Comparison of ENCODE assay signal across 9 mouse cellular contexts in genomic region chr4:142153526-142153925, GRCm38 (mm10).
A peak's percentile ranks its signal among the peaks of the same experiment; 100 is the strongest.
DNase-seq lines count a peak whose midpoint lies in the region; ATAC-seq and TF ChIP-seq lines count a peak whose summit lies in the region.
"Had no signal": no experiment of that assay in that cellular context is flagged by ENCODE, and none has a peak within 500 bp of the region (broad histone marks: within the 10 kb centered on the region; RNA-seq: fewer than 3 reads in every experiment).

No protein-coding gene starts in this region.

- ATAC-seq in G1E (ENCODE audit: extremely low read depth, insufficient number of reproducible peaks, low FRiP score, poor library complexity, severe bottlenecking), result no peak
- peak; percentile 84 for ATAC-seq in forebrain, embryonic 16.5 days
- ATAC-seq in neutrophil, adult 5-6 weeks (ENCODE audit: extremely low read depth, insufficient number of reproducible peaks, low FRiP score, poor library complexity, severe bottlenecking), result 0 out of 2 replicates have a peak, but pooled peaks have one; percentile 17

- no peak overlapping the region for H3K4me2 ChIP-seq in forebrain, embryonic 16.5 days (ENCODE audit: low read length)

- H3K4me1 ChIP-seq in G1E (ENCODE audit: insufficient read depth, low read depth, low read length), result no peaks in the 10 kb centered on the region
- H3K4me1 ChIP-seq in forebrain, embryonic 16.5 days (replicated peaks; ENCODE audit: control insufficient read depth, insufficient read depth, low read length), result no peaks in the 10 kb centered on the region

- H3K27ac ChIP-seq in forebrain, embryonic 16.5 days (ENCODE audit: low read length), result no peak overlapping the region
- H3K27ac ChIP-seq: macrophage had no signal

- WGBS in forebrain, embryonic 16.5 days, result 13% methylated on average over 2 of the region's 2 CpGs

- peaks cover 3% of the 10 kb centered on the region; the same call in 1 of the 2 replicates for H3K27me3 ChIP-seq in G1E (ENCODE audit: insufficient read depth, low read length)
- H3K27me3 ChIP-seq in forebrain, embryonic 16.5 days (replicated peaks; ENCODE audit: control insufficient read depth, insufficient read depth, low read length), result no peaks in the 10 kb centered on the region

- no peak overlapping the region for H3K9ac ChIP-seq in forebrain, embryonic 16.5 days (replicated peaks; ENCODE audit: low read depth, low read length)

- H3K36me3 ChIP-seq in G1E (replicated peaks), result no peaks in the 10 kb centered on the region
- no peaks in the 10 kb centered on the region for H3K36me3 ChIP-seq in forebrain, embryonic 16.5 days (ENCODE audit: control insufficient read depth, insufficient read depth)

- TF ChIP-seq CTCF in G1E (IDR thresholded peaks at IDR 0.05; ENCODE audit: low read depth, low read length), result peak; percentile 44

- DNase-seq in G1E (ENCODE audit: low spot score), result no peak
- DNase-seq in cerebellum, adult 18-20 months, result peak; percentile 87 to 91
- DNase-seq in heart, postnatal 36 days, result peak; percentile 89 to 91
- peak; percentile 81 to 90 for DNase-seq in layer of hippocampus, adult 18-20 months (ENCODE audit: low spot score in 2 of 2)
- peak; percentile 75 to 85 for DNase-seq in lung, adult 18-20 months
- DNase-seq in testis, postnatal 10 days (ENCODE audit: low spot score), result peak; percentile 93

- no peak overlapping the region for H3K4me3 ChIP-seq in G1E (ENCODE audit: low read depth, low read length)
- no peak overlapping the region for H3K4me3 ChIP-seq in forebrain, embryonic 16.5 days (replicated peaks; ENCODE audit: low read length)

- intact Hi-C loops in heart, postnatal 36 days (cut with DNase I), result loop anchor here (1.0 to 2.0 kb wide), 5 partner anchors 85 to 868 kb away; partner anchors contain the start of gene Kazn

- H3K9me3 ChIP-seq in G1E (replicated peaks), result peaks cover 94% of the 10 kb centered on the region
- no peaks in the 10 kb centered on the region for H3K9me3 ChIP-seq in forebrain, embryonic 16.5 days (ENCODE audit: control insufficient read depth, low read length)
